Mouse (Mus musculus): ENCODE measurements around the gene Olfr1014. TPM values are rescaled to one million over a fixed set of nuclear protein-coding genes. Genes with fewer than 3 reads are reported as not detected.

Olfr1014 gene
- not detected in 2 replicates for polyA plus RNA-seq (2015; fragmentation: Nextera tagmentation; extraction: Ambion mirVana)

GRCm38 (mm10) chr2:85772413-85772812 is at the start of gene Olfr1014:
TSS of gene Olfr1014 (plus strand) at chr2:85772713.
- H3K9ac ChIP-seq = no peak within 1 kb of the TSS
- no peaks in the 10 kb centered on the region for H3K9me3 ChIP-seq
- no peak within 1 kb of the TSS for H3K4me2 ChIP-seq (replicated peaks)
- H3K27ac ChIP-seq = no peak within 1 kb of the TSS
- ATAC-seq = no peak
- H3K27me3 ChIP-seq (replicated peaks) = no peaks in the 10 kb centered on the region
- H3K36me3 ChIP-seq = no peaks in the 10 kb centered on the region
- no peak within 1 kb of the TSS for H3K4me3 ChIP-seq (replicated peaks)
- no peaks in the 10 kb centered on the region for H3K4me1 ChIP-seq (replicated peaks)

GRCm38 (mm10) chr2:85725793-85726192 is 46.7 kb upstream of the Olfr1014 start:
- H3K4me1 ChIP-seq (replicated peaks) = no peaks in the 10 kb centered on the region
- H3K36me3 ChIP-seq = no peaks in the 10 kb centered on the region
- H3K9ac ChIP-seq = no peak overlapping the region
- no peak overlapping the region for H3K4me3 ChIP-seq (replicated peaks)
- H3K4me2 ChIP-seq (replicated peaks) = no peak overlapping the region
- no peak overlapping the region for H3K27ac ChIP-seq
- WGBS = 18% methylated on average over 3 of the region's 3 CpGs
- no peak for ATAC-seq
- no peaks in the 10 kb centered on the region for H3K27me3 ChIP-seq (replicated peaks)
- H3K9me3 ChIP-seq = no peaks in the 10 kb centered on the region

- H3K9ac ChIP-seq = no peak overlapping the region
- no peaks in the 10 kb centered on the region for H3K9me3 ChIP-seq
- no peaks in the 10 kb centered on the region for H3K27me3 ChIP-seq (replicated peaks)
- no peak overlapping the region for H3K27ac ChIP-seq
- H3K4me1 ChIP-seq (replicated peaks) = no peaks in the 10 kb centered on the region
- no peaks in the 10 kb centered on the region for H3K36me3 ChIP-seq
- no peak overlapping the region for H3K4me3 ChIP-seq (replicated peaks)
- no peak overlapping the region for H3K4me2 ChIP-seq (replicated peaks)
- 84% methylated on average over 4 of the region's 4 CpGs for WGBS
- ATAC-seq = no peak
Measured at GRCm38 (mm10) chr2:85753822-85754221, 18.7 kb upstream of the Olfr1014 start.

- no peaks in the 10 kb centered on the region for H3K27me3 ChIP-seq (replicated peaks)
- no peak within 1 kb of the TSS for H3K4me2 ChIP-seq (replicated peaks)
- H3K4me1 ChIP-seq (replicated peaks) = no peaks in the 10 kb centered on the region
- WGBS = 63% methylated on average over 1 of the region's 1 CpGs
- H3K36me3 ChIP-seq = no peaks in the 10 kb centered on the region
- no peaks in the 10 kb centered on the region for H3K9me3 ChIP-seq
- no peak within 1 kb of the TSS for H3K4me3 ChIP-seq (replicated peaks)
- no peak for ATAC-seq
- no peak within 1 kb of the TSS for H3K27ac ChIP-seq
- H3K9ac ChIP-seq = no peak within 1 kb of the TSS
Measured at GRCm38 (mm10) chr2:85762666-85763065, 9.8 kb upstream of the Olfr1014 start, which contains the start of gene Olfr1012. TSS of gene Olfr1012 (minus strand) at chr2:85762766.

- ATAC-seq = no peak
- H3K4me1 ChIP-seq (replicated peaks) = no peaks in the 10 kb centered on the region
- no peaks in the 10 kb centered on the region for H3K9me3 ChIP-seq
- H3K27ac ChIP-seq = no peak within 1 kb of the TSS
- no peak within 1 kb of the TSS for H3K4me2 ChIP-seq (replicated peaks)
- H3K4me3 ChIP-seq (replicated peaks) = no peak within 1 kb of the TSS
- no peak within 1 kb of the TSS for H3K9ac ChIP-seq
- no peaks in the 10 kb centered on the region for H3K36me3 ChIP-seq
- H3K27me3 ChIP-seq (replicated peaks) = no peaks in the 10 kb centered on the region
Measured at GRCm38 (mm10) chr2:85766798-85767197, 5.7 kb upstream of the Olfr1014 start, which contains the start of gene Olfr1013. TSS of gene Olfr1013 (plus strand) at chr2:85767098.

GRCm38 (mm10) chr2:85781717-85782116 is 9.2 kb downstream of the Olfr1014 start, which contains the start of gene Olfr1015:
TSS of gene Olfr1015 (plus strand) at chr2:85782017.
- Histone ChIP-seq H3K27me3 (replicated peaks) (no peaks in the 10 kb centered on the region), H3K36me3 (no peaks in the 10 kb centered on the region), H3K4me2 (replicated peaks) (no peak within 1 kb of the TSS), H3K4me3 (replicated peaks) (no peak within 1 kb of the TSS), H3K27ac (no peak within 1 kb of the TSS), H3K9ac (no peak within 1 kb of the TSS), H3K9me3 (no peaks in the 10 kb centered on the region), H3K4me1 (replicated peaks) (no peaks in the 10 kb centered on the region)
- ATAC-seq = no peak

- Histone ChIP-seq H3K4me3 (replicated peaks) (no peak overlapping the region), H3K27ac (no peak overlapping the region), H3K36me3 (no peaks in the 10 kb centered on the region), H3K9me3 (no peaks in the 10 kb centered on the region), H3K4me1 (replicated peaks) (no peaks in the 10 kb centered on the region), H3K27me3 (replicated peaks) (no peaks in the 10 kb centered on the region), H3K4me2 (replicated peaks) (no peak overlapping the region), H3K9ac (no peak overlapping the region)
- no peak for ATAC-seq
- 64% methylated on average over 2 of the region's 2 CpGs for WGBS
Measured at GRCm38 (mm10) chr2:85792331-85792730, 19.8 kb downstream of the Olfr1014 start.

GRCm38 (mm10) chr2:85802444-85802843 is 29.9 kb downstream of the Olfr1014 start, which contains the start of gene Olfr1016:
TSS of gene Olfr1016 (minus strand) at chr2:85802544.
- Histone ChIP-seq H3K4me1 (replicated peaks) (no peaks in the 10 kb centered on the region), H3K36me3 (no peaks in the 10 kb centered on the region), H3K9me3 (no peaks in the 10 kb centered on the region), H3K27me3 (replicated peaks) (no peaks in the 10 kb centered on the region), H3K27ac (no peak within 1 kb of the TSS), H3K9ac (no peak within 1 kb of the TSS), H3K4me2 (replicated peaks) (no peak within 1 kb of the TSS), H3K4me3 (replicated peaks) (no peak within 1 kb of the TSS)
- no peak for ATAC-seq
- 91% methylated on average over 2 of the region's 2 CpGs for WGBS

GRCm38 (mm10) chr2:85804501-85804900 is 32.0 kb downstream of the Olfr1014 start:
- Histone ChIP-seq H3K4me2 (replicated peaks) (no peak overlapping the region), H3K27ac (no peak overlapping the region), H3K4me1 (replicated peaks) (no peaks in the 10 kb centered on the region), H3K9ac (no peak overlapping the region), H3K36me3 (no peaks in the 10 kb centered on the region), H3K4me3 (replicated peaks) (no peak overlapping the region), H3K9me3 (no peaks in the 10 kb centered on the region), H3K27me3 (replicated peaks) (no peaks in the 10 kb centered on the region)
- no peak for ATAC-seq
- 90% methylated on average over 4 of the region's 4 CpGs for WGBS

GRCm38 (mm10) chr2:85818179-85818578 is 45.7 kb downstream of the Olfr1014 start, which contains the start of gene Olfr1018:
TSS of gene Olfr1018 (plus strand) at chr2:85818479.
- H3K27me3 ChIP-seq (replicated peaks) = no peaks in the 10 kb centered on the region
- no peaks in the 10 kb centered on the region for H3K9me3 ChIP-seq
- no peaks in the 10 kb centered on the region for H3K4me1 ChIP-seq (replicated peaks)
- ATAC-seq = no peak
- no peak within 1 kb of the TSS for H3K4me3 ChIP-seq (replicated peaks)
- no peak within 1 kb of the TSS for H3K27ac ChIP-seq
- H3K4me2 ChIP-seq (replicated peaks) = no peak within 1 kb of the TSS
- no peaks in the 10 kb centered on the region for H3K36me3 ChIP-seq
- H3K9ac ChIP-seq = no peak within 1 kb of the TSS

Other genes starting within 250 kb of the Olfr1014 start
- gene Olfr996, start 193.5 kb upstream of the Olfr1014 start, polyA plus RNA-seq (2015; fragmentation: Nextera tagmentation; extraction: Ambion mirVana) = not detected in 2 replicates
- not detected in 2 replicates for gene Olfr998, start 183.8 kb upstream of the Olfr1014 start, polyA plus RNA-seq (2015; fragmentation: Nextera tagmentation; extraction: Ambion mirVana)
- not detected in 2 replicates for gene Olfr1000, start 160.8 kb upstream of the Olfr1014 start, polyA plus RNA-seq (2015; fragmentation: Nextera tagmentation; extraction: Ambion mirVana)
- not detected in 2 replicates for gene Olfr1002, start 122.0 kb upstream of the Olfr1014 start, polyA plus RNA-seq (2015; fragmentation: Nextera tagmentation; extraction: Ambion mirVana)
- not detected in 2 replicates for gene Olfr154, start 108.3 kb upstream of the Olfr1014 start, polyA plus RNA-seq (2015; fragmentation: Nextera tagmentation; extraction: Ambion mirVana)
- gene Olfr1006, start 93.9 kb upstream of the Olfr1014 start, polyA plus RNA-seq (2015; fragmentation: Nextera tagmentation; extraction: Ambion mirVana) = not detected in 2 replicates
- not detected in 2 replicates for gene Olfr1008, start 83.3 kb upstream of the Olfr1014 start, polyA plus RNA-seq (2015; fragmentation: Nextera tagmentation; extraction: Ambion mirVana)
- not detected in 2 replicates for gene Olfr1009, start 57.3 kb upstream of the Olfr1014 start, polyA plus RNA-seq (2015; fragmentation: Nextera tagmentation; extraction: Ambion mirVana)
- not detected in 2 replicates for gene Olfr1012, start 9.9 kb upstream of the Olfr1014 start, polyA plus RNA-seq (2015; fragmentation: Nextera tagmentation; extraction: Ambion mirVana)
- not detected in 2 replicates for gene Olfr1013, start 5.6 kb upstream of the Olfr1014 start, polyA plus RNA-seq (2015; fragmentation: Nextera tagmentation; extraction: Ambion mirVana)
- not detected in 2 replicates for gene Olfr1015, start 9.3 kb downstream of the Olfr1014 start, polyA plus RNA-seq (2015; fragmentation: Nextera tagmentation; extraction: Ambion mirVana)
- gene Olfr1016, start 29.8 kb downstream of the Olfr1014 start, polyA plus RNA-seq (2015; fragmentation: Nextera tagmentation; extraction: Ambion mirVana) = not detected in 2 replicates
- gene Olfr1018, start 45.8 kb downstream of the Olfr1014 start, polyA plus RNA-seq (2015; fragmentation: Nextera tagmentation; extraction: Ambion mirVana) = not detected in 2 replicates
- not detected in 2 replicates for gene Olfr1019, start 72.8 kb downstream of the Olfr1014 start, polyA plus RNA-seq (2015; fragmentation: Nextera tagmentation; extraction: Ambion mirVana)
- gene Olfr1020, start 74.3 kb downstream of the Olfr1014 start, polyA plus RNA-seq (2015; fragmentation: Nextera tagmentation; extraction: Ambion mirVana) = not detected in 2 replicates
- gene Olfr1022, start 95.9 kb downstream of the Olfr1014 start, polyA plus RNA-seq (2015; fragmentation: Nextera tagmentation; extraction: Ambion mirVana) = not detected in 2 replicates
- not detected in 2 replicates for gene Olfr1023, start 112.9 kb downstream of the Olfr1014 start, polyA plus RNA-seq (2015; fragmentation: Nextera tagmentation; extraction: Ambion mirVana)
- not detected in 2 replicates for gene Olfr1024, start 132.3 kb downstream of the Olfr1014 start, polyA plus RNA-seq (2015; fragmentation: Nextera tagmentation; extraction: Ambion mirVana)
- not detected in 2 replicates for gene Olfr1025-ps1, start 142.5 kb downstream of the Olfr1014 start, polyA plus RNA-seq (2015; fragmentation: Nextera tagmentation; extraction: Ambion mirVana)
- not detected in 2 replicates for gene Olfr1026, start 148.8 kb downstream of the Olfr1014 start, polyA plus RNA-seq (2015; fragmentation: Nextera tagmentation; extraction: Ambion mirVana)
- not detected in 2 replicates for gene Olfr1028, start 177.7 kb downstream of the Olfr1014 start, polyA plus RNA-seq (2015; fragmentation: Nextera tagmentation; extraction: Ambion mirVana)
- gene Olfr1029, start 201.2 kb downstream of the Olfr1014 start, polyA plus RNA-seq (2015; fragmentation: Nextera tagmentation; extraction: Ambion mirVana) = not detected in 2 replicates
- gene Olfr1030, start 206.6 kb downstream of the Olfr1014 start, polyA plus RNA-seq (2015; fragmentation: Nextera tagmentation; extraction: Ambion mirVana) = not detected in 2 replicates
- not detected in 2 replicates for gene Olfr1031, start 217.6 kb downstream of the Olfr1014 start, polyA plus RNA-seq (2015; fragmentation: Nextera tagmentation; extraction: Ambion mirVana)
- not detected in 2 replicates for gene Olfr1032, start 232.8 kb downstream of the Olfr1014 start, polyA plus RNA-seq (2015; fragmentation: Nextera tagmentation; extraction: Ambion mirVana)
- 2.8 and 3.4 TPM in 2 replicates for gene Olfr1033, start 247.9 kb downstream of the Olfr1014 start, polyA plus RNA-seq (2015; fragmentation: Nextera tagmentation; extraction: Ambion mirVana)

Measured in intestine, embryonic 15.5 days (tissue).